Mouse (Mus musculus): ENCODE data around the gene Ubr3. TPM values are rescaled to one million over a fixed set of nuclear protein-coding genes. Genes with fewer than 3 reads are reported as not detected.
A peak's percentile ranks its signal among the peaks of the same experiment; 100 is the strongest.
"Not testable (repeated sequence)": the region's sequence is repeated elsewhere in the genome, so short reads cannot be mapped to it uniquely, and the experiment has no call there.

Ubr3 gene
- polyA plus RNA-seq, 1 experiment from 2014 or later, result 8.3 TPM

DNA sequence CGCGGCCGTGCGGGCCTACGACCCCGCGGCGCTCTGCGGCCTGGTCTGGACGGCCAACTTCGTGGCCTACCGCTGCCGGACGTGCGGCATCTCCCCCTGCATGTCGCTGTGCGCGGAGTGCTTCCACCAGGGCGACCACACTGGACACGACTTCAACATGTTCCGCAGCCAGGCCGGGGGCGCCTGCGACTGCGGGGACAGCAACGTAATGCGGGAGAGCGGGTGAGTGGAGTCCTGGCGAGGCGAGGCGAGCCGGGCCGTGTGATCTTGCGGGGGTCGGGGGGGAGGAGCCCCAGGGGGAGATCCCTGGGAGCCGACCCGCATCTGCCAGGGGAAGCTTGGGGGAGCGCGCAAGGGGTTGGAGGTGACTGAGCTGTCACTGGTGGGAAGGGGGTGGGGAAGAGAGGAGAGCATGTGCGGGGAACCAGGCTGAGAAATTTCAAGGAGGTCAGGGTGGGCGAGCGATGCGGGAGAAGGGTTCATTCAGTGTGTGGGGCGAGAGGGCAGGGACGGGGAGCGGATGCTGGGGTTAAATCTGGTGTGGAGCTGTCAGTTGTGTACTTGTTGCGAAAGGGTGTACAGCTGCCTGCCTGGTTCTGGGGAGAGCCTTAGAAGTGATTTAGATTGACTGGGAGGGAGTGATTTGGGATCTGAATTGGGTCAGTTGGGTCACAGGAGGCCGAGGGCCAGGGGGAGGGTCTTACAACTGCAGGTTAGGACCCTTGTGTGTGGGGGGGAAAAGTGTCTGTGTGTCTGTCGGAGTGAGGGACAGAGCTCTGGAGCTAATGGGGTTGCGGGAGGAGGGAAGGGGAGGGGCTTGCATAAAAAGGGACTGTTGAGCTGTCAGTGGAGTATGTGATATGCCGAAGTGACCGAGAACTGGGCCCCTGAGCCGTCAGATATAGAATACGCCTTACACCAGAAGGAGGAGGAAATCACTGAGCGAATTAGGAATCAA, 851 bp downstream of the Ubr3 start:
- Histone ChIP-seq H3K9ac (ENCODE audit: low read depth, low read length) (peak overlapping the region; percentile 99), H3K4me2 (ENCODE audit: low read depth, low read length) (peak overlapping the region; percentile 77), H3K4me3 (ENCODE audit: low read length) (peak overlapping the region; percentile 99), H3K36me3 (ENCODE audit: control insufficient read depth, insufficient read depth, low read length) (no peaks in the 10 kb centered on the region), H3K9me3 (ENCODE audit: control insufficient read depth, low read length) (no peaks in the 10 kb centered on the region), H3K27ac (ENCODE audit: low read length) (peak overlapping the region; percentile 92), H3K27me3 (replicated peaks; ENCODE audit: control insufficient read depth, insufficient read depth, low read length) (no peaks in the 10 kb centered on the region), H3K4me1 (ENCODE audit: control insufficient read depth, insufficient read depth, low read length) (peaks cover 5% of the 10 kb centered on the region; the same call in 1 of the 2 replicates)
- peak; percentile 84 for ATAC-seq
- WGBS, result under 1% methylated on average over 55 of the region's 55 CpGs

DNA sequence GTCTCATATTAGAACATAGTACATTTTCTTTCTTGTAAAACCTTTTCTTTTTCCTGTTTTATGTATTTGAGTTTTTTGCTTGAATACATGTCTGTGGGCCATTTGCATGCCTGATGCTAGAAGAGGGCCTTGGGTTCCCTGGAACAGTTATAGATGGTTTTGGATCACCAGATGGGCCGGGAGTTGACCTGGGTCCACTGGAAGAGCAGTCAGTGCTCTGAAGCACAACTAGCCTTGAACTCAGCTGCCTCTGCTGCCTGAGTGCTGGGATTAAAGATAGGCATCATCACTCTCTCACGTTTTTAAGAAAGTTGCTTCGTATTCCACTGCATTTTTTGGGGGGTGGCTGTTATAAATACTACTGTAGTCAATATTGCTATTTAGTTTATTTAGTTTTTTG, 6.5 kb downstream of the Ubr3 start:
- ATAC-seq, result no peak
- Histone ChIP-seq H3K4me2 (ENCODE audit: low read depth, low read length) (no peak overlapping the region), H3K4me1 (ENCODE audit: control insufficient read depth, insufficient read depth, low read length) (peaks cover 5% of the 10 kb centered on the region; the same call in 1 of the 2 replicates), H3K27me3 (replicated peaks; ENCODE audit: control insufficient read depth, insufficient read depth, low read length) (no peaks in the 10 kb centered on the region), H3K9me3 (ENCODE audit: control insufficient read depth, low read length) (no peaks in the 10 kb centered on the region), H3K36me3 (ENCODE audit: control insufficient read depth, insufficient read depth, low read length) (no peaks in the 10 kb centered on the region), H3K27ac (ENCODE audit: low read length) (no peak overlapping the region), H3K4me3 (ENCODE audit: low read length) (no peak overlapping the region), H3K9ac (ENCODE audit: low read depth, low read length) (no peak overlapping the region)
- 90% methylated on average over 3 of the region's 3 CpGs for WGBS

DNA sequence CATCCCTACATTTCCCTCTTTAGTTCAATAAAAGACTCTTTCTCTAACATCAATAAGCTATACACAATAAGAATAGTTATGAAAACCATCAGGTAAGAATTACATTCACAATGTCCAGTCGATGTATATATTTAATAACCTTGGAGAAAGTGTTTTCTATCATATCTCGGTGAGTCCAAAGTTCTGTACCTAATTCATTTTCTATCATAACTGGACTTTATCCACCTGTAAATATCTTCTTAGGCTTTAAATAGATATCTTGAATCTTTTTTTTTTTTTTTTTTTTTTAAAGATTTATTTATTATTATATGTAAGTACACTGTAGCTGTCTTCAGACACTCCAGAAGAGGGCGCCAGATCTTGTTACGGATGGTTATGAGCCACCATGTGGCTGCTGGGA, 10.3 kb downstream of the Ubr3 start:
- not testable (repeated sequence) for H3K4me2 ChIP-seq (ENCODE audit: low read depth, low read length); ATAC-seq; H3K27ac ChIP-seq (ENCODE audit: low read length); H3K4me3 ChIP-seq (ENCODE audit: low read length); H3K4me1 ChIP-seq (ENCODE audit: control insufficient read depth, insufficient read depth, low read length); H3K36me3 ChIP-seq (ENCODE audit: control insufficient read depth, insufficient read depth, low read length); H3K9ac ChIP-seq (ENCODE audit: low read depth, low read length); H3K9me3 ChIP-seq (ENCODE audit: control insufficient read depth, low read length); H3K27me3 ChIP-seq (replicated peaks; ENCODE audit: control insufficient read depth, insufficient read depth, low read length)
- 72% methylated on average over 3 of the region's 4 CpGs for WGBS

DNA sequence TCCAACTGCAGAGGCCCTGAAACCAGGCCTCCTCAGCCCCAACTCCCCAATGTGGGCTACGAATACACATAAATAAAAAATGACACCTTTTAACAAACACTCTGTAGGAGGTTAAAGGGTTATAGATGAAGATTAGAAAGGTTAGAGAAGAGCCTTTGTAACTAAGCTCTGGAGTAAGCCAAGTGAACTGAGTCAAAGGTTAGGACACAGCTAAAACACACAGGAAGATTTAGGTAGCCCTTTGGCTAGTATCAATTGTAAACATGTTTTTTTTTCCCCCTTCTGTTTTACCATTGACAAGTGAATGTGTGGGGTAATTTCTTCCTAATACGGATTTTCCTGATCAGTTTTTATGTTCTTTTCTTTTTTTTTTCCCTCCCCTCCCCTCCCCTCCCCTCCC, 15.8 kb downstream of the Ubr3 start:
- Histone ChIP-seq H3K36me3 (ENCODE audit: control insufficient read depth, insufficient read depth, low read length) (no peaks in the 10 kb centered on the region), H3K27ac (ENCODE audit: low read length) (no peak overlapping the region), H3K4me1 (ENCODE audit: control insufficient read depth, insufficient read depth, low read length) (no peaks in the 10 kb centered on the region), H3K27me3 (replicated peaks; ENCODE audit: control insufficient read depth, insufficient read depth, low read length) (no peaks in the 10 kb centered on the region), H3K4me2 (ENCODE audit: low read depth, low read length) (no peak overlapping the region), H3K9me3 (ENCODE audit: control insufficient read depth, low read length) (no peaks in the 10 kb centered on the region), H3K4me3 (ENCODE audit: low read length) (no peak overlapping the region), H3K9ac (ENCODE audit: low read depth, low read length) (no peak overlapping the region)
- WGBS, result 53% methylated on average over 2 of the region's 2 CpGs
- ATAC-seq, result no peak

DNA sequence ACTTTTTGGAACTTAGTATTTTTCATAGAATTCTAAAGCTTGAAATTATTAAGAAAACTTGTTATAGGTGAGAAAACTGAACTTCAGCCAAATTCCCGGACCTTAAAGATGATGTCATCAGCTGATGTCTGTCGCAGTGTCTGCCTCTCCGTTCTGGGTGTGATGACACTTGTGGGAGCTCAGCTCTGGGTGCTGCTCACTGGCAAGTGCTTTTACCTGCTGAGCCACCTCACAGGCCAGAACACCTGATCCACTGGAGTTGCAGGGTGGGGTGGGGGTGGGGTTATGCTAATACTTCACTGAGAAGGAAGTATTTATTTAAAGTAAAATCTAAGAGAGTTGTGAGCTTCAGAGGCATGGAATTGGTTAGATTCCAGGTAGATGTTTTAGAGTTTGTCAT, 20.3 kb downstream of the Ubr3 start:
- H3K4me1 ChIP-seq (ENCODE audit: control insufficient read depth, insufficient read depth, low read length), result no peaks in the 10 kb centered on the region
- H3K9me3 ChIP-seq (ENCODE audit: control insufficient read depth, low read length), result no peaks in the 10 kb centered on the region
- H3K4me2 ChIP-seq (ENCODE audit: low read depth, low read length), result no peak overlapping the region
- no peaks in the 10 kb centered on the region for H3K36me3 ChIP-seq (ENCODE audit: control insufficient read depth, insufficient read depth, low read length)
- peak; percentile 58; the same call in 1 of the 2 replicates for ATAC-seq
- no peaks in the 10 kb centered on the region for H3K27me3 ChIP-seq (replicated peaks; ENCODE audit: control insufficient read depth, insufficient read depth, low read length)
- H3K27ac ChIP-seq (ENCODE audit: low read length), result no peak overlapping the region
- no peak overlapping the region for H3K4me3 ChIP-seq (ENCODE audit: low read length)
- H3K9ac ChIP-seq (ENCODE audit: low read depth, low read length), result no peak overlapping the region
- WGBS, result 91% methylated on average over 3 of the region's 3 CpGs

DNA sequence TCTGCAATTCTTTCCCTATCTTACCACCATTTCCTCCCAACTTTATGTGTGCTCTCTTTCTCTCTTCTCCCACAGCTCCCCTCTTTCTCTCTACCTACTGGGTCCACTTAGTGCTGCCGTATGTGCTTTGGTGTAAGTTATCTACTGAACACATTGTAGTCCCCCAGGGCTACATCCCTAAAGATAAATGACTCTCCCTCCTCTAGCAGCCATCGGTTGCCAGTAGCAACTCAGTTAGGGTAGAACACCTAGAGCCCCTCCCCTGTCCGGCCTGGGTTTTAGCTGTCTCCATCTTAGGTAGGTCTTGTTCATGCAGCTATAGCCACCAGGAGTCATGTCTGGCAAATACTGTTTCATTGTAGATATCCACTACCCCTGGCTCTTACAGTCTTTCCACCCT, 27.9 kb downstream of the Ubr3 start:
- H3K4me2 ChIP-seq (ENCODE audit: low read depth, low read length), result no peak overlapping the region
- H3K27me3 ChIP-seq (replicated peaks; ENCODE audit: control insufficient read depth, insufficient read depth, low read length), result no peaks in the 10 kb centered on the region
- H3K9me3 ChIP-seq (ENCODE audit: control insufficient read depth, low read length), result no peaks in the 10 kb centered on the region
- no peak overlapping the region for H3K27ac ChIP-seq (ENCODE audit: low read length)
- no peak for ATAC-seq
- peaks cover 4% of the 10 kb centered on the region; the same call in 1 of the 2 replicates for H3K36me3 ChIP-seq (ENCODE audit: control insufficient read depth, insufficient read depth, low read length)
- no peak overlapping the region for H3K4me3 ChIP-seq (ENCODE audit: low read length)
- no peak overlapping the region for H3K9ac ChIP-seq (ENCODE audit: low read depth, low read length)
- H3K4me1 ChIP-seq (ENCODE audit: control insufficient read depth, insufficient read depth, low read length), result no peaks in the 10 kb centered on the region
- 85% methylated on average over 3 of the region's 3 CpGs for WGBS

DNA sequence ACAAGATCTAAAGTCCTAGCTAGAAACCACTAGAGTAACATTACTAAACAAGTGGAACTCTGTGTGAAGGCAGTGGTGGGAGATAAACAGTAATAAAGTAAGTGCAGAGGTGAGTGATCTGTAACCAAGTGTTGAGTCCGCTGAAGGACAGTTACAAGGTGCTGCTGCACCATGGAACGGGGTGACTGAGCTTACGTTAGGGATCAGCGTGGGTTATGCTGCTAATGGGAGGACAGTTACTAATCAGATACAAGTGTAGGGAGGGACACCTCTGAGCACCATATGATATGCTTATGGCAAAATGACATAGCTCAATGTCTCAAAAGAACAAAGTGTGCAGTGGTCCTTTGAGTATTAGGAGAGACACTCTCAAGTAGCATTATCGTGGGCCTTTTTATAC, 39.3 kb downstream of the Ubr3 start:
- Histone ChIP-seq H3K27ac (ENCODE audit: low read length) (no peak overlapping the region), H3K9ac (ENCODE audit: low read depth, low read length) (no peak overlapping the region), H3K4me3 (ENCODE audit: low read length) (no peak overlapping the region), H3K4me1 (ENCODE audit: control insufficient read depth, insufficient read depth, low read length) (no peaks in the 10 kb centered on the region), H3K4me2 (ENCODE audit: low read depth, low read length) (no peak overlapping the region), H3K27me3 (replicated peaks; ENCODE audit: control insufficient read depth, insufficient read depth, low read length) (no peaks in the 10 kb centered on the region), H3K9me3 (ENCODE audit: control insufficient read depth, low read length) (no peaks in the 10 kb centered on the region), H3K36me3 (ENCODE audit: control insufficient read depth, insufficient read depth, low read length) (0 out of 2 replicates have a peak, but pooled peaks cover 2% of the 10 kb centered on the region)
- no peak for ATAC-seq
- WGBS, result 92% methylated on average over 5 of the region's 5 CpGs

DNA sequence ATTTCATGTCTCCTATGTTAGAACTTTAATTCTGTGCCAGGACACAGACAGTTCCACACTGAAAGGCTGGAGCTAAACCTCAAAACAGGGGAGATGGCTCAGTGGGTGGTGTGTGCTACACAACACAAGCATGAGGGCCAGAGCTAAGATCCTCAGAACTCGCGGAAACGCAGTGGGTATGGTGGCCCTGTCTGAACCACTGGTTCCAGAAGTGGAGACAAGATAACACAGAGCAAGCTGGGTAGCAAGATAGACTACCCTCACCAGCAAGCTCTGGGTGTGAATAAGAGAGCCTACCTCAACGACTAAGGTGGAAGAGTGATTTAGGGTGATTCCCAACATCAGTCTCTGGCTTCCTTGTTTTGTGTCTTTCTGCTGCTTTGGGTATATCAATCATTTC, 42.2 kb downstream of the Ubr3 start:
- Histone ChIP-seq H3K36me3 (ENCODE audit: control insufficient read depth, insufficient read depth, low read length) (0 out of 2 replicates have a peak, but pooled peaks cover 2% of the 10 kb centered on the region), H3K4me1 (ENCODE audit: control insufficient read depth, insufficient read depth, low read length) (no peaks in the 10 kb centered on the region), H3K27ac (ENCODE audit: low read length) (no peak overlapping the region), H3K4me2 (ENCODE audit: low read depth, low read length) (no peak overlapping the region), H3K9ac (ENCODE audit: low read depth, low read length) (no peak overlapping the region), H3K27me3 (replicated peaks; ENCODE audit: control insufficient read depth, insufficient read depth, low read length) (no peaks in the 10 kb centered on the region), H3K4me3 (ENCODE audit: low read length) (no peak overlapping the region), H3K9me3 (ENCODE audit: control insufficient read depth, low read length) (no peaks in the 10 kb centered on the region)
- 85% methylated on average over 4 of the region's 4 CpGs for WGBS
- no peak for ATAC-seq

DNA sequence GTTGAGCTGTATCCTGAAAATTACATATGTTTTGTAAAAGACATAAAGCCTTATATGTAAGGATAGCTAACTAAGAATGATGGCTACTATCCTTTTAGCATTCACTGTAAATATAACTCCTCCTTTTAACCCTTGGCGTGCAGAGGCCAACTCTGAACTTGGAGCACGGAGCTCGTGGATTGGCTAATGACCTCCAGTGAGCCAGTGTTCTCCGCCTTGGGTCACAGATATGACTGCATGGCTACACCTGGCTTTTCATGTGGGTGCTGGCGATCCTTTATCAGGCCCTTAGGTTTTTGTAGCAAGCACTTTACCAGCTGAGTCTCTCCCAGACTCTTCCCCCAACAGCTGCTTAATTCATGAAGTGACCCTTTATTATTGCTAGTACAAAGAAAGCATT, 42.6 kb downstream of the Ubr3 start:
- Histone ChIP-seq H3K27me3 (replicated peaks; ENCODE audit: control insufficient read depth, insufficient read depth, low read length) (no peaks in the 10 kb centered on the region), H3K9me3 (ENCODE audit: control insufficient read depth, low read length) (no peaks in the 10 kb centered on the region), H3K4me2 (ENCODE audit: low read depth, low read length) (no peak overlapping the region), H3K27ac (ENCODE audit: low read length) (no peak overlapping the region), H3K9ac (ENCODE audit: low read depth, low read length) (no peak overlapping the region), H3K36me3 (ENCODE audit: control insufficient read depth, insufficient read depth, low read length) (0 out of 2 replicates have a peak, but pooled peaks cover 2% of the 10 kb centered on the region), H3K4me1 (ENCODE audit: control insufficient read depth, insufficient read depth, low read length) (no peaks in the 10 kb centered on the region), H3K4me3 (ENCODE audit: low read length) (no peak overlapping the region)
- ATAC-seq, result no peak
- WGBS, result 91% methylated on average over 5 of the region's 5 CpGs

Data from intestine, embryonic 16.5 days (tissue).